28 mouse cellular contexts compared by ENCODE assay signal in genomic region chr15:7141246-7141645, GRCm38 (mm10). TPM values are rescaled to one million over a fixed set of nuclear protein-coding genes. Genes with fewer than 3 reads are reported as not detected.
DNase-seq lines count a peak whose midpoint lies in the region; ATAC-seq and TF ChIP-seq lines count a peak whose summit lies in the region.
"Had no signal": no experiment of that assay in that cellular context is flagged by ENCODE, and none has a peak within 500 bp of the region (broad histone marks: within the 10 kb centered on the region; RNA-seq: fewer than 3 reads in every experiment).

No protein-coding gene starts in this region.

- TF ChIP-seq CTCF in left cerebral cortex, adult 2 months (IDR thresholded peaks at IDR 0.05): no peak

- no peak overlapping the region for H3K4me3 ChIP-seq in heart, embryonic 14.5 days (ENCODE audit: control insufficient read depth in 1 of 2, insufficient read depth in 1 of 2, low read depth in 1 of 2, low read length in 2 of 2)
- peak overlapping the region; percentile 14 for H3K4me3 ChIP-seq in left cerebral cortex, adult 2 months
- peak overlapping the region in 1 of 2 experiments; percentile 1; a peak in 1 of 4 replicates for H3K4me3 ChIP-seq in ES-E14 (ENCODE audit: insufficient read depth in 1 of 2, low read depth in 1 of 2, low read length in 2 of 2, poor library complexity in 1 of 2, severe bottlenecking in 1 of 2)
- H3K4me3 ChIP-seq: limb, embryonic 13.5 days; lung, embryonic 15.5 days; midbrain, embryonic 12.5 days; neural tube, embryonic 15.5 days; stomach, embryonic 15.5 days had no signal

- intact Hi-C loops in left cerebral cortex, adult 2 months (cut with DNase I): no loop called here

- ATAC-seq in frontal cortex, adult (ENCODE audit: low TSS enrichment): peak; percentile 53
- ATAC-seq in heart, embryonic 14.5 days (ENCODE audit: insufficient number of reproducible peaks, insufficient read depth, low FRiP score, low read depth): no peak
- ATAC-seq: forebrain, embryonic 14.5 days; inflammation-experienced regulatory T-cells, adult 6 months had no signal

- H3K27me3 ChIP-seq in heart, embryonic 14.5 days (ENCODE audit: control insufficient read depth, insufficient read depth, low read length): no peaks in the 10 kb centered on the region
- H3K27me3 ChIP-seq: limb, embryonic 13.5 days; lung, embryonic 15.5 days; midbrain, embryonic 12.5 days; neural tube, embryonic 15.5 days; stomach, embryonic 15.5 days had no signal

- peak overlapping the region; percentile 35 for H3K4me2 ChIP-seq in heart, embryonic 14.5 days (ENCODE audit: low read length)
- H3K4me2 ChIP-seq: hindbrain, embryonic 14.5 days; limb, embryonic 13.5 days; lung, embryonic 15.5 days; midbrain, embryonic 12.5 days; neural tube, embryonic 15.5 days; stomach, embryonic 15.5 days had no signal

- no peaks in the 10 kb centered on the region for H3K36me3 ChIP-seq in heart, embryonic 14.5 days (ENCODE audit: control insufficient read depth, insufficient read depth, low read length)
- peaks cover 11% of the 10 kb centered on the region; the same call in 1 of the 2 replicates for H3K36me3 ChIP-seq in ES-E14 (ENCODE audit: control insufficient read depth, insufficient read depth, low read length, poor library complexity, severe bottlenecking)
- H3K36me3 ChIP-seq: limb, embryonic 13.5 days; lung, embryonic 15.5 days; midbrain, embryonic 12.5 days; neural tube, embryonic 15.5 days; stomach, embryonic 15.5 days had no signal

- in situ Hi-C loops in ES-E14 (cut with MboI; ENCODE audit: low sequenced_read_pairs in 2 of 2, unreplicated experiment in 2 of 2): no loop called here

- DNase-seq in frontal cortex, postnatal 36 days (ENCODE audit: low spot score in 2 of 2): no peak
- DNase-seq in heart, postnatal 4 days: no peak
- no peak for DNase-seq in left cerebral cortex, adult 2 months (ENCODE audit: extremely low spot score in 1 of 2, low spot score in 2 of 2)
- no peak for DNase-seq in left cerebral cortex, adult 8-10 months (ENCODE audit: low spot score in 2 of 2)
- DNase-seq in ES-E14 (ENCODE audit: low read depth, low spot score): no peak
- DNase-seq: adrenal gland, postnatal 25 days; cerebellum, adult 8-10 months; cerebellum, postnatal 36 days; embryo, embryonic 11 days; gastrocnemius, postnatal 25 days; heart, postnatal 36 days; kidney, adult 8-10 months; kidney, postnatal 10 days; layer of hippocampus, postnatal 36 days; right cerebral cortex, adult 18-20 months; thymus, adult 18-20 months; thymus, postnatal 4 days had no signal

- H3K4me1 ChIP-seq in heart, embryonic 14.5 days (ENCODE audit: control insufficient read depth in 2 of 2, insufficient read depth in 2 of 2, low read length in 2 of 2): peaks cover 30 to 47% of the 10 kb centered on the region in 2 experiments
- H3K4me1 ChIP-seq in ES-E14 (ENCODE audit: control insufficient read depth in 2 of 2, insufficient read depth in 2 of 2, low read length in 2 of 2, poor library complexity in 1 of 2): peaks cover 6 to 39% of the 10 kb centered on the region in 2 experiments; a peak in 3 of 4 replicates
- H3K4me1 ChIP-seq: midbrain, embryonic 12.5 days had no signal

- 51% methylated on average over 13 of the region's 13 CpGs for WGBS in heart, embryonic 14.5 days

- 0 out of 4 replicates have a peak overlapping the region, but pooled peaks of 1 of the 2 experiments have one; percentile 2 for H3K27ac ChIP-seq in heart, embryonic 14.5 days (replicated peaks in 1 of 2; ENCODE audit: control insufficient read depth in 1 of 2, insufficient read depth in 1 of 2, low read depth in 2 of 2, low read length in 2 of 2)
- no peak overlapping the region for H3K27ac ChIP-seq in left cerebral cortex, adult 2 months
- no peak overlapping the region for H3K27ac ChIP-seq in ES-E14 (ENCODE audit: insufficient read depth, low read depth, low read length, poor library complexity, severe bottlenecking)
- H3K27ac ChIP-seq: hindbrain, embryonic 14.5 days; limb, embryonic 13.5 days; liver, embryonic 14.5 days; lung, embryonic 15.5 days; midbrain, embryonic 12.5 days; neural tube, embryonic 15.5 days; stomach, embryonic 15.5 days had no signal

- no peaks in the 10 kb centered on the region for H3K9me3 ChIP-seq in heart, embryonic 14.5 days (ENCODE audit: control insufficient read depth, low read length)
- no peaks in the 10 kb centered on the region for H3K9me3 ChIP-seq in ES-E14 (ENCODE audit: control insufficient read depth, insufficient read depth, low read depth, low read length)
- H3K9me3 ChIP-seq: limb, embryonic 13.5 days; lung, embryonic 15.5 days; midbrain, embryonic 12.5 days; neural tube, embryonic 15.5 days; stomach, embryonic 15.5 days had no signal

- peak overlapping the region; percentile 41 for H3K9ac ChIP-seq in heart, embryonic 14.5 days (ENCODE audit: low read length)
- H3K9ac ChIP-seq in ES-E14 (ENCODE audit: insufficient read depth, low read depth, low read length, poor library complexity, severe bottlenecking): peak overlapping the region; percentile 38
- H3K9ac ChIP-seq: hindbrain, embryonic 14.5 days; limb, embryonic 13.5 days; liver, embryonic 14.5 days; lung, embryonic 15.5 days; midbrain, embryonic 12.5 days; neural tube, embryonic 15.5 days; stomach, embryonic 15.5 days had no signal

TF ChIP-seq in ES-E14, 5 proteins besides CTCF, POLR2A, EP300 and RAD21:
- TF ChIP-seq MAFK (IDR thresholded peaks at IDR 0.05; ENCODE audit: insufficient read depth, low read depth, low read length): no peak
- no peak for TF ChIP-seq CHD2 (IDR thresholded peaks at IDR 0.05; ENCODE audit: low read depth, low read length)
- no peak for TF ChIP-seq ZNF384 (IDR thresholded peaks at IDR 0.05; ENCODE audit: low read depth, low read length)
- no peak for TF ChIP-seq ZC3H11A (IDR thresholded peaks at IDR 0.05; ENCODE audit: borderline replicate concordance, low read depth, low read length)
- no peak for TF ChIP-seq HCFC1 (IDR thresholded peaks at IDR 0.05; ENCODE audit: borderline replicate concordance, insufficient read depth, low read length)

RNA-seq across cellular contexts. Expression of gene Lifr, which starts 50.8 kb away (rescaled TPM):
- polyA plus RNA-seq in heart, embryonic 14.5 days (2014; fragmentation: Nextera tagmentation; extraction: Ambion mirVana): 33.4 and 36.4 TPM in 2 replicates
- total RNA-seq in heart, postnatal 4 days (2021): 10 to 100 TPM; 41.2 to 42.6 TPM
- total RNA-seq in left cerebral cortex, adult 2 months (2021): 10 to 100 TPM; 47.8 to 56.1 TPM
- total RNA-seq in left cerebral cortex, adult 8-10 months (2022): 10 to 100 TPM; 42.3 to 53.0 (median 44.8) TPM
- total RNA-seq in ES-E14 (2012; rRNA removed): 89.3 and 99.9 TPM in 2 replicates
